Mouse (Mus musculus) CH12.LX (cell line): ENCODE measurements around the gene Fbxl17. TPM values are rescaled to one million over a fixed set of nuclear protein-coding genes. Genes with fewer than 3 reads are reported as not detected.

ENCODE experiments used
- DNase-seq: peaks from one replicate; pipeline ENCODE4 v3.0.0-alpha.2; 2013; ENCODE audit errors: extremely low read depth
- H3K27ac ChIP-seq: 2 replicates; pipeline ENCODE4 v1.5.1; 2012; ENCODE audit warnings: low read depth, mild to moderate bottlenecking, control low read depth, moderate library complexity; ENCODE audit not compliant: insufficient read depth
- H3K27me3 ChIP-seq: replicated peaks from 2 replicates; pipeline ENCODE3; 2012; ENCODE audit warnings: inconsistent platforms
- H3K36me3 ChIP-seq, 2 experiments: replicated peaks in 1 of 2; 2 replicates each; pipeline versions ENCODE3 to v1.6.1; 2012; ENCODE audit warnings: inconsistent platforms in 1 of 2, low read length in 1 of 2, mild to moderate bottlenecking in 1 of 2, mixed read lengths in 1 of 2, moderate library complexity in 1 of 2; ENCODE audit not compliant: control insufficient read depth in 1 of 2, insufficient read depth in 1 of 2
- H3K4me1 ChIP-seq, 2 experiments: 2 replicates each; pipeline ENCODE4 v1.6.1; 2012; ENCODE audit warnings: inconsistent platforms in 1 of 2, moderate library complexity in 1 of 2; ENCODE audit not compliant: insufficient read depth in 2 of 2, control insufficient read depth in 1 of 2
- H3K4me2 ChIP-seq: 2 replicates; pipeline ENCODE4 v1.6.1; 2012; ENCODE audit warnings: low read depth, mild to moderate bottlenecking, control low read depth; ENCODE audit not compliant: poor library complexity, insufficient read depth, severe bottlenecking
- H3K4me3 ChIP-seq, 3 experiments: fragments of 150-350 bp in 1 of 3; sonication (generic) in 1 of 3; replicated peaks in 1 of 3; 2 replicates each; pipeline versions ENCODE3 to v1.5.1; 2011 to 2012; ENCODE audit warnings: low read depth in 2 of 3, low read length in 2 of 3, mild to moderate bottlenecking in 2 of 3, moderate library complexity in 2 of 3, control low read depth in 1 of 3, improper control_type of control experiment in 1 of 3, inconsistent platforms in 1 of 3, mixed read lengths in 1 of 3; ENCODE audit not compliant: poor library complexity in 1 of 3
- H3K79me2 ChIP-seq: replicated peaks from 2 replicates; pipeline ENCODE4 v1.6.1; 2012; ENCODE audit warnings: mild to moderate bottlenecking, moderate library complexity; ENCODE audit not compliant: control insufficient read depth, poor library complexity, insufficient read depth, severe bottlenecking; ENCODE audit errors: extremely low read depth
- H3K9ac ChIP-seq: 2 replicates; pipeline ENCODE4 v1.6.1; 2012; ENCODE audit warnings: low read depth, mild to moderate bottlenecking, control low read depth, moderate library complexity; ENCODE audit not compliant: insufficient read depth
- H3K9me3 ChIP-seq: replicated peaks from 2 replicates; pipeline ENCODE3; 2012; ENCODE audit warnings: low read length, inconsistent platforms, mixed read lengths
- CHD1 ChIP-seq: IDR thresholded peaks from 2 replicates; pipeline ENCODE4 v1.6.1; 2012; ENCODE audit warnings: low read depth, low read length, improper control_type of control experiment, inconsistent platforms
- CTCF ChIP-seq, 2 experiments: IDR thresholded peaks in 1 of 2; conservative IDR thresholded peaks in 1 of 2; 2 replicates each; pipeline ENCODE4 v1.5.1; 2011 to 2012; ENCODE audit warnings: low read depth in 2 of 2, low read length in 2 of 2, improper control_type of control experiment in 1 of 2, inconsistent platforms in 1 of 2, mild to moderate bottlenecking in 1 of 2, moderate library complexity in 1 of 2
- ELF1 ChIP-seq: IDR thresholded peaks from 2 replicates; pipeline ENCODE4 v1.6.1; 2014; ENCODE audit warnings: low read depth, mild to moderate bottlenecking, inconsistent platforms, low read length, improper control_type of control experiment
- ETS1 ChIP-seq: conservative IDR thresholded peaks from 2 replicates; pipeline ENCODE4 v1.6.1; 2012; ENCODE audit warnings: low read depth, mild to moderate bottlenecking, inconsistent platforms, low read length, improper control_type of control experiment, moderate library complexity
- GABPA ChIP-seq: IDR thresholded peaks from 2 replicates; pipeline ENCODE4 v1.6.1; 2012; ENCODE audit warnings: low read depth, low read length, improper control_type of control experiment, inconsistent platforms; ENCODE audit not compliant: insufficient replicate concordance
- HCFC1 ChIP-seq: IDR thresholded peaks from 2 replicates; pipeline ENCODE4 v1.6.1; 2012; ENCODE audit warnings: low read depth, mild to moderate bottlenecking, inconsistent platforms, low read length, improper control_type of control experiment
- JUN ChIP-seq: IDR thresholded peaks from 2 replicates; pipeline ENCODE4 v1.6.1; 2011; ENCODE audit warnings: low read depth, mild to moderate bottlenecking, low read length, improper control_type of control experiment, moderate library complexity; ENCODE audit not compliant: insufficient read depth
- JUND ChIP-seq: conservative IDR thresholded peaks from 2 replicates; pipeline ENCODE4 v1.6.1; 2011; ENCODE audit warnings: low read depth, low read length, improper control_type of control experiment
- KAT2A ChIP-seq: IDR thresholded peaks from 2 replicates; pipeline ENCODE4 v1.6.1; 2012; ENCODE audit warnings: low read length, improper control_type of control experiment, inconsistent platforms; ENCODE audit not compliant: insufficient replicate concordance
- MAX ChIP-seq: IDR thresholded peaks from 2 replicates; pipeline ENCODE4 v1.6.1; 2011; ENCODE audit warnings: low read length, improper control_type of control experiment
- MAZ ChIP-seq: IDR thresholded peaks from 2 replicates; pipeline ENCODE4 v1.6.1; 2012; ENCODE audit warnings: low read depth, mild to moderate bottlenecking, inconsistent platforms, low read length, improper control_type of control experiment, moderate library complexity
- NRF1 ChIP-seq: IDR thresholded peaks from 2 replicates; pipeline ENCODE4 v1.6.1; 2014; ENCODE audit warnings: low read depth, mild to moderate bottlenecking, inconsistent platforms, low read length, improper control_type of control experiment, moderate library complexity
- PAX5 ChIP-seq: IDR thresholded peaks from 2 replicates; pipeline ENCODE4 v1.6.1; 2012; ENCODE audit warnings: low read length, inconsistent platforms, mixed read lengths
- POLR2A ChIP-seq: IDR thresholded peaks from 2 replicates; pipeline ENCODE4 v1.6.1; 2011; ENCODE audit warnings: low read depth, mild to moderate bottlenecking, improper control_type of control experiment, low read length
- SIN3A ChIP-seq: IDR thresholded peaks from 2 replicates; pipeline ENCODE4 v1.6.1; 2012; ENCODE audit warnings: low read length, improper control_type of control experiment, inconsistent platforms
- TBP ChIP-seq: conservative IDR thresholded peaks from 2 replicates; pipeline ENCODE4 v1.6.1; 2011; ENCODE audit warnings: low read depth, low read length, improper control_type of control experiment
- TCF12 ChIP-seq: IDR thresholded peaks from 2 replicates; pipeline ENCODE4 v1.6.1; 2014; ENCODE audit warnings: low read depth, mild to moderate bottlenecking, inconsistent platforms, low read length, improper control_type of control experiment
- UBTF ChIP-seq: IDR thresholded peaks from 2 replicates; pipeline ENCODE4 v1.6.1; 2012; ENCODE audit warnings: low read depth, mild to moderate bottlenecking, inconsistent platforms, low read length, improper control_type of control experiment, moderate library complexity
- USF1 ChIP-seq: IDR thresholded peaks from 2 replicates; pipeline ENCODE4 v1.6.1; 2014; ENCODE audit warnings: low read depth, mild to moderate bottlenecking, inconsistent platforms, low read length, improper control_type of control experiment
- USF2 ChIP-seq: conservative IDR thresholded peaks from 2 replicates; pipeline ENCODE4 v1.6.1; 2011; ENCODE audit warnings: low read depth, low read length, improper control_type of control experiment
- dilution Hi-C: fragments of 300-500 bp; cut with MboI; formaldehyde crosslinking; loops from 2 replicates; pipeline ENCODE4 v1.14.3; 2020; ENCODE audit warnings: low sequenced_read_pairs; ENCODE audit not compliant: extremely low pct_unique_long_range_greater_than_20kb, extremely low pct_ligation_motif_present
- in situ Hi-C: fragments of 300-500 bp; cut with MboI; formaldehyde crosslinking; loops from 3 replicates; pipeline ENCODE4 v1.14.3; 2019; ENCODE audit warnings: low sequenced_read_pairs, low pct_ligation_motif_present, low pct_unique_long_range_greater_than_20kb, mixed read lengths
- polyA plus RNA-seq: library from polyadenylated mRNA; unstranded; fragments of >175 nt; gene quantifications from 2 replicates; pipeline ENCODE4 v1.2.1, GENCODE M21; 2012; ENCODE audit warnings: low read depth; ENCODE audit not compliant: insufficient read length
- total RNA-seq, 2 experiments: library from RNA; depleted of rRNA; stranded (reverse); fragments of 300-350 nt in 1 of 2; fragments of >200 nt in 1 of 2; gene quantifications; 2 replicates each; pipeline ENCODE4 v1.2.3; 2012 to 2014

The Fbxl17 gene
- total and polyA plus RNA-seq, 3 experiments = 4.0 to 6.9 (median 4.3) TPM

DNA sequence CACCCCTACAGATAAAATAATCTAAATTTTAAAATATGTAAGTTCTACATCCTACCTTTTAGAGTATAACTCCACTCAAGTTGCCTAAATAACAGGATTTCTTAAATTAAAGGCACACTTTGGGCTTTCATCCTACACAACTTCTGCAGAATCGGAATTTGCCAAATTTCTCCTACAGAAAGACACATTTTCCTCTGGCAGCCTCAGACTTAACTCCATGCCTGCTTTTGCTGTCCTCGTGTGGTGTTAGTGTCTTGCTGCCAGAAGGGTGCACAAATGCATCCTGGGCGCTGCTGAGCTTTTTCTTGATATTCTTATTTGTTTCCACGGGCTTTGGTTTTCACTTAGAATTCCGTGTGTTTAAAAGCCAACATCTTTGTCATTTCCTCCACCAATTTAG, 229.3 kb downstream of the Fbxl17 start:
- dilution Hi-C loops (no loop called here), in situ Hi-C loops (no loop called here)
- Histone ChIP-seq H3K27me3 (no peaks in the 10 kb centered on the region), H3K79me2 (no peaks in the 10 kb centered on the region), H3K9me3 (no peaks in the 10 kb centered on the region), H3K4me3 (no peak overlapping the region), H3K27ac (no peak overlapping the region), H3K4me2 (no peak overlapping the region), H3K9ac (no peak overlapping the region), H3K4me1 (peaks cover 5 to 19% of the 10 kb centered on the region in 2 experiments; a peak in 2 of 4 replicates), H3K36me3 (peaks cover 0 to 4% of the 10 kb centered on the region in 2 experiments)
- DNase-seq = no peak
- TF ChIP-seq CHD1 (no peak), TBP (no peak), PAX5 (no peak), SIN3A (no peak), USF2 (no peak), JUND (no peak), MAX (no peak)

GRCm38 (mm10) chr17:63262674-63263073, 237.1 kb downstream of the Fbxl17 start:
- DNase-seq = no peak
- Histone ChIP-seq H3K9ac (no peak overlapping the region), H3K9me3 (no peaks in the 10 kb centered on the region), H3K4me2 (no peak overlapping the region), H3K27ac (no peak overlapping the region), H3K36me3 (no peaks in the 10 kb centered on the region), H3K4me3 (no peak overlapping the region), H3K27me3 (no peaks in the 10 kb centered on the region), H3K79me2 (no peaks in the 10 kb centered on the region), H3K4me1 (peaks cover 4 to 19% of the 10 kb centered on the region in 2 experiments; a peak in 2 of 4 replicates)
- dilution Hi-C loops = no loop called here
- TF ChIP-seq ELF1 = no peak
- TF ChIP-seq JUN = no peak
- no peak for TF ChIP-seq ETS1
- TF ChIP-seq UBTF = no peak
- no peak for TF ChIP-seq CHD1
- no peak for TF ChIP-seq POLR2A
- no peak for TF ChIP-seq GABPA
- in situ Hi-C loops = no loop called here

DNA sequence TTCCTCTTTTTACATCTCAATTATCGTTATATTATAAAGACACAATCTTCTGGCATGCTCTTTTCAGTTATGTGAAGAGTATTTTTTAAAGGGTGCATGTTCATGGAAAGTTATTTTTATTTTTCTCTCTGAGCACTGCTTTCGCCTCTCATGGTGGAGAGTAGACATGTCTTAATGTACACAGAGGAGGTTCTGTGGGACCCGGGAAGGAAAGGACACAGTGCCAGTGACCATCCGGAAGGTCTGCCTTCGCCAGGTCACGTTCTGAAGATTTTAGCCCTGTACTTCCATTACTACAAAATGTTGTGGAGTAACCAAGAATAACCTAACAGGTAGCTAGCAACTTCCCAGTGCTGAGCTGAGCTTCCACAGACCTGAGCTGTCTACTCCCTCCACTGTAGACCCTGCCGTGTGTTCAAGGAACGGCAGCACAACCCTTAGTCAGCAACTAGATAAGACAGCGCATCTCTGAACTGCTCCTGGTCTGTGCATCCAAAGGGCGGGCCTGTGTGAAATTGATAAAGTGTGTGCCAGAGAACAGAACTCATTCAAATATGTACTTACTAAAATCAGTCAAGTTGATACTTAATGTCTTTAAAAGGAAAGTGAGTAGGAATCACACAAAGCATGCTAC, 238.2 kb downstream of the Fbxl17 start:
- dilution Hi-C loops = no loop called here

More for the DNA sequence above, 238.2 kb downstream of the Fbxl17 start:
- peaks cover 0 to 12% of the 10 kb centered on the region in 2 experiments; a peak in 2 of 4 replicates for H3K4me1 ChIP-seq
- peaks cover 0 to under 1% of the 10 kb centered on the region in 2 experiments for H3K36me3 ChIP-seq
- H3K27ac ChIP-seq = no peak overlapping the region
- in situ Hi-C loops = no loop called here
- H3K4me3 ChIP-seq = no peak overlapping the region
- no peaks in the 10 kb centered on the region for H3K79me2 ChIP-seq
- H3K9ac ChIP-seq = no peak overlapping the region
- no peaks in the 10 kb centered on the region for H3K27me3 ChIP-seq
- H3K9me3 ChIP-seq = no peaks in the 10 kb centered on the region
- H3K4me2 ChIP-seq = no peak overlapping the region
- DNase-seq = no peak
- no peak for TF ChIP-seq ELF1
- TF ChIP-seq USF1 = no peak
- TF ChIP-seq NRF1 = no peak
- TF ChIP-seq UBTF = no peak
- no peak for TF ChIP-seq SIN3A
- TF ChIP-seq CTCF (conservative IDR thresholded peaks at IDR 0.05 in 1 of 2, IDR thresholded peaks at IDR 0.05 in 1 of 2; ENCODE audit: low read depth in 2 of 2, low read length in 2 of 2) = no peak
- TF ChIP-seq HCFC1 = no peak
- TF ChIP-seq KAT2A = no peak
- TF ChIP-seq TCF12 = no peak
- TF ChIP-seq MAZ = no peak
